Mouse (Mus musculus) G1E (cell line): ENCODE data around the gene Gm17018. TPM values are rescaled to one million over a fixed set of nuclear protein-coding genes. Genes with fewer than 3 reads are reported as not detected.

ENCODE experiments used
- ATAC-seq: 2 replicates; pipeline ENCODE4 v1.8.0; 2016; ENCODE audit warnings: mild to moderate bottlenecking; ENCODE audit not compliant: insufficient number of reproducible peaks, poor library complexity, low FRiP score, severe bottlenecking; ENCODE audit errors: extremely low read depth
- DNase-seq: peaks from one replicate; pipeline ENCODE4 v3.0.0; 2012; ENCODE audit warnings: low spot score
- H3K27me3 ChIP-seq: 2 replicates; pipeline ENCODE4 v1.6.1; 2012; ENCODE audit warnings: mild to moderate bottlenecking, low read length, inconsistent platforms; ENCODE audit not compliant: insufficient read depth
- H3K36me3 ChIP-seq: replicated peaks from 2 replicates; pipeline ENCODE3; 2012; ENCODE audit warnings: mild to moderate bottlenecking, inconsistent platforms
- H3K4me1 ChIP-seq: 2 replicates; pipeline ENCODE4 v1.6.1; 2012; ENCODE audit warnings: low read depth, low read length, inconsistent platforms, mixed read lengths; ENCODE audit not compliant: insufficient read depth
- H3K4me3 ChIP-seq: 2 replicates; pipeline ENCODE4 v1.5.1; 2012; ENCODE audit warnings: low read depth, mild to moderate bottlenecking, inconsistent platforms, low read length, moderate library complexity, mixed read lengths
- H3K9me3 ChIP-seq: replicated peaks from 2 replicates; pipeline ENCODE4 v1.6.1; 2012; ENCODE audit warnings: inconsistent platforms
- CTCF ChIP-seq: IDR thresholded peaks from 2 replicates; pipeline ENCODE4 v1.5.1; 2012; ENCODE audit warnings: low read depth, low read length, inconsistent platforms, mixed read lengths
- GATA1 ChIP-seq: IDR thresholded peaks from 2 replicates; pipeline ENCODE4 v1.6.1; 2012; ENCODE audit warnings: borderline replicate concordance, low read length, inconsistent platforms, mixed read lengths
- GATA2 ChIP-seq: IDR thresholded peaks from 2 replicates; pipeline ENCODE4 v1.6.1; 2012; ENCODE audit warnings: low read depth, low read length, inconsistent platforms, borderline replicate concordance
- POLR2AphosphoS5 ChIP-seq: IDR thresholded peaks from 2 replicates; pipeline ENCODE4 v1.6.1; 2012; ENCODE audit warnings: low read depth, low read length, inconsistent platforms; ENCODE audit not compliant: insufficient replicate concordance
- TAL1 ChIP-seq: conservative IDR thresholded peaks from 2 replicates; pipeline ENCODE4 v1.6.1; 2012; ENCODE audit warnings: low read depth, low read length, inconsistent platforms, mixed read lengths
- polyA plus RNA-seq: library from polyadenylated mRNA; stranded (reverse); fragments of >175 nt; gene quantifications from 2 replicates; pipeline ENCODE4 v1.2.3, GENCODE M21; 2012
- total RNA-seq, 2 experiments: library from RNA; stranded (forward) in 1 of 2; stranded (reverse) in 1 of 2; fragments of 200-1000 nt in 1 of 2; fragments of >200 nt in 1 of 2; fragmentation: Nextera tagmentation in 1 of 2; gene quantifications; 2 replicates each; pipeline ENCODE4 v1.2.3; 2014 to 2017

Gm17018 gene
- total and polyA plus RNA-seq, 3 experiments: 13.0 to 28.4 (median 19.5) TPM

DNA sequence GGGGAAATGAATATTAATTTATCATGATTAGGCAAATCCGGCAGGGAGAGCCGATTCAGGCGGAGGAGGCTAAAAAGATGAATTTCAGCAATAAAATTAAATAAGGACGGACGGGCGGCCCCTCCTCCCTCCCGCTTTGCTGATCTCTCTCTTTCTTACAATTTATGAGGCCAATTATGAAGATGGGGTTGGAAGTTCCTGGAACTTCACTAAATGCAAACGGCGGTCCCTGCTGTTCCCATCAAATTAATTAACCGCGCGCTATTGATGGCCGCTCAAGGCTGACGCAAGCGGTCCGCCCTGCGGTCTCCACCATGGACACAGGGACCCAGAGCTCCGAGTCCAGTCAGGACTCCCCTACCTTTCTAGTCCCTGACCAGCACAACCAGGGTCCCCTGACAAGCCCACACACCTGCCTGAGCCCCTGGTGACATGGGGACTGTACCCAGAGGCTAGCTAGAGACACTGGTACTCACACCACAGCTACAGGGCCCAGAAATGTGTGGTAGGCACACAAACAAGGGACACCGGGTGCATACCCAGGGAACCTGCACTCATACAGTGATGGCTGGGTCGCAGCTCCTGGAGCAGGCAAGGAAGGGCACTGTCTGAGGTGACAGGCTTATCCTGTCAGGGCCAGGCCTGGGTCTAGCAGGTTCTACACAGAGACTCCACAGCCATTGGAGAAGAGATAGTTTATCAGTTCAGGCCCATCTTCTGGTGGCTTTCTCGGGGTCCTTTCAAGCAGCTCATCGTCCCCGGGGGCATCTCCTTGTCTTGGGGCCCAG is 11.1 kb upstream of the Gm17018 start:
- H3K36me3 ChIP-seq: peaks cover 27% of the 10 kb centered on the region
- no peak overlapping the region for H3K4me3 ChIP-seq
- ATAC-seq (no peak), DNase-seq (no peak)
- peaks cover 38% of the 10 kb centered on the region for H3K27me3 ChIP-seq
- peaks cover 42% of the 10 kb centered on the region for H3K4me1 ChIP-seq
- no peaks in the 10 kb centered on the region for H3K9me3 ChIP-seq
- TF ChIP-seq GATA1 (no peak), CTCF (no peak), TAL1 (no peak), GATA2 (no peak)

DNA sequence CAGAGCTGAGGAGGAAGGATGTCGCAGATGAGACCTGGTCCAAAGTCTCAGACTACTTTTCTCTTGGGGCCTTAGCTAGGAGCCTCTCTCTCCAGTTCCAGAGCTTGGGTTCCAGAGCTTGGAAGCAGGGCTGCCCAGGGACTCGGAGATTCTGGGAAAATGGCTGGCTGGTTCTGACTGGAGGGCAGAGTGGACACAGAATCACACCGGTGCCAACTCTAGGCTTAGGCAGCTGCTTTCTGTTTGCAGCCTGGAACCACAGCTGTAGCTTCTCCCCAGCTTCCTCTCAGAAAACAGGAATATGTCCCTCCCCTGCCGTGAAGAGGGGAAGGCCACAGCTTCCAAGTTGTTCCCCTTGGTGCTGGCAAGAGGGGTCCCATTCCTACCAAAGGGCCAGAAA is 10.5 kb upstream of the Gm17018 start:
- peaks cover 33% of the 10 kb centered on the region for H3K36me3 ChIP-seq
- no peak overlapping the region for H3K4me3 ChIP-seq
- H3K4me1 ChIP-seq: peaks cover 36% of the 10 kb centered on the region
- H3K27me3 ChIP-seq: peaks cover 34% of the 10 kb centered on the region
- no peak for TF ChIP-seq CTCF
- no peaks in the 10 kb centered on the region for H3K9me3 ChIP-seq
- no peak for DNase-seq
- ATAC-seq: no peak

DNA sequence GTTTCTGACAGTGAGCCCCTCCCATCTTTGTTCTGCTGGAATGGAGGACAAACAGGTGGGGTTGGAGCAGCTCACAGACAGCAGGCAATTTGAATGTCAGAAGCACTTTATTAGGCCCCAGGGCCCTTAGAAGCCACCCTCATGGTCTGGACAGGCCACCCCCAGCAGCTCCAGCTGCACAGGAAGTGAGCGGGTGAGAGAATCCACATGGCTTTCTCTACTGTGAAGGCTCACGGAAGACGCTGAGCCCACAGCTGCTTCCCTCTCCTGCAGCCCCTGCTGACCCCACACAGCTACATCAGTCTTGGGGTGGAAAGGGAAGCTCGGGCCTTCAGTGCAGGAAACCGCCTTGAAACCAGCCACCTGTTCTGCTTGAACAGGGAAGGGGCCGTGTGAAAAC is 8.2 kb upstream of the Gm17018 start:
- Histone ChIP-seq H3K4me1 (peaks cover 29% of the 10 kb centered on the region), H3K27me3 (peaks cover 16% of the 10 kb centered on the region), H3K4me3 (no peak overlapping the region), H3K36me3 (peaks cover 54% of the 10 kb centered on the region), H3K9me3 (no peaks in the 10 kb centered on the region)
- TF ChIP-seq GATA2 (no peak), CTCF (no peak), TAL1 (no peak), GATA1 (no peak), POLR2AphosphoS5 (no peak)
- DNase-seq (no peak), ATAC-seq (no peak)

DNA sequence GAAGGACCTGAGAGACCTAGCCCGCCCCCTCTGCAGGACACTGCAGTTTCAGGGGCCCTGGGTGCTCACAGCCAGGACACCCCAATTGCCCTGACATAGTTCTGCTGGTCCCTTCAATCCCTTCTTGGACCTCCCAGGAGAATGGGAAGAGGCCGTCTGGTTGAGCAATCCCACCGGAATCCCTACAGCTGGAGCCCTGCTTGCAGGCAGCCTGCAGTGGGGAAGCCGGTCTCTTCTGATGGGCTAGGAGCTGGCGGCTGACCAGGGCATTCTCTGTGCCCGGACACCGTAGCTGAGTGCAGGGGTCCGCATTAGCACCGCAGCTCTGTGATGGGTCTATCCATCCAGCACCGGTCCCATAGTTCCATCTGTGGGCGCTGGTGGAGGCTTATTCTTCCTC is 6.3 kb upstream of the Gm17018 start:
- Histone ChIP-seq H3K36me3 (peaks cover 68% of the 10 kb centered on the region), H3K4me1 (peaks cover 14% of the 10 kb centered on the region), H3K4me3 (no peak overlapping the region), H3K27me3 (peaks cover 11% of the 10 kb centered on the region), H3K9me3 (no peaks in the 10 kb centered on the region)
- no peak for TF ChIP-seq CTCF
- no peak for DNase-seq
- ATAC-seq: no peak

DNA sequence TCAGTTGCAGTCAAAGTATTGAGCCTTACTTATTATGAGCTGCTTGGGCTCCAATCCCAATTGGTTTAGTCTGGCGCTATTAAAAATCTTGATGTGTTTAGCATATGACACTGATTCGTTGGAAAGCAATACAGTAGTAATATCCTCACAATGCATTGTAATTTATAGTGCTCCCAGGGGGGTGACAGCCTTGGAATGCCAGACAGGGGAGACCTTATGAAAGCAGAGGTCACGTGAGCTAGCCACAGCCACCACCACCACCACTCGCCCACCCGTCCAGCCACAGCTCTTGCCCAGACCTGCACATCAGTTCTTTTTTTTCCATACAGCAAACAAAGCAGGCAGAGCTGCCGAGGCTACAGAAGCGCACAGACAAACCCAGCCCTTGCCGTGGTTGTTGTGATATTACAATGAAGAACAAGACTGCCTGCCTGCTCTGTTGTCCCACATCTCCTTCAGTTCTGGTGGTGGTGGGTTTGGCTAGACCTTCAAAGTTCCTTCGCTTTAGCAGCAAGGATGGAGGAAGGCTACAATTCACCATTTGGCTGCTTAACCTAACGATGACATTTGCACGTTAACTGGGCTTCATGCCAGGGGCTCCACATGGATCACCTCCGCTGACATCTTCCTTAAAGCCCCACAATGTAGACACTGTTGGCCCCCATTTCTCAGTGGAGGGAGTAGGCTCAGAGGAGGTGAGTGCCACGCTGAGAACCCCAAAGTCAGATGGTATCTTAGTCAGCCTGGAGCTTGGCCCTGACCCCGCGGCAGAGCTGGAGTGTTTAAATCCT is 5.7 kb downstream of the Gm17018 start:
- Histone ChIP-seq H3K36me3 (peaks cover 72% of the 10 kb centered on the region), H3K4me1 (peaks cover 21% of the 10 kb centered on the region), H3K4me3 (no peak overlapping the region), H3K9me3 (no peaks in the 10 kb centered on the region), H3K27me3 (no peaks in the 10 kb centered on the region)
- TF ChIP-seq GATA2: no peak
- no peak for TF ChIP-seq CTCF
- TF ChIP-seq POLR2AphosphoS5: no peak
- no peak for TF ChIP-seq GATA1
- TF ChIP-seq TAL1: no peak
- no peak for ATAC-seq
- DNase-seq: no peak

DNA sequence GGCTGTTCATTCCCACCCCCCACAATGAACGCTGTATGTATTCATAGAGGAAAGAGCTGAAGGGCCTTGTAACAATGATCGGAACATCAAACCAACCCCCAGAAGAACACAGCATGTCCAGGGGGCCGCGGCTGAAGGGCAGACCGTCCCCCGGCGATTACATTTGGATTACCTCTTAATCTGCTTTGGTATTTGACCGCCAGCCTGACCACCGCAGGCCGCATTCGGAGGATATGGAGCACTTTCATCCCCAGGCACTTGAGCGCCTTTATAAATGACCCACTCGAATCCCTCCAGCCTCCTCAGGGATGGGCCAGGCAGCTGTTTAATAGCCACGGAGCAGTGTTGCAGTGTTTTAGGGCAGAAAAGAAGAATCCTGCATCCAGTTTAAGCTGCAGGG is 7.0 kb downstream of the Gm17018 start:
- H3K9me3 ChIP-seq: no peaks in the 10 kb centered on the region
- ATAC-seq (no peak), DNase-seq (no peak)
- peaks cover 82% of the 10 kb centered on the region for H3K36me3 ChIP-seq
- H3K4me1 ChIP-seq: peaks cover 15% of the 10 kb centered on the region
- TF ChIP-seq GATA1 (no peak), CTCF (no peak), GATA2 (no peak), POLR2AphosphoS5 (no peak), TAL1 (no peak)
- no peak overlapping the region for H3K4me3 ChIP-seq
- H3K27me3 ChIP-seq: no peaks in the 10 kb centered on the region
